11 mouse cellular contexts compared by ENCODE assay signal in genomic region chr8:48776081-48776480, GRCm38 (mm10).
DNase-seq lines count a peak whose midpoint lies in the region; ATAC-seq and TF ChIP-seq lines count a peak whose summit lies in the region.
"Had no signal": no experiment of that assay in that cellular context is flagged by ENCODE, and none has a peak within 500 bp of the region (broad histone marks: within the 10 kb centered on the region; RNA-seq: fewer than 3 reads in every experiment).

No protein-coding gene starts in this region.

- DNase-seq in kidney, postnatal 0 days (ENCODE audit: low spot score), result no peak
- no peak for DNase-seq in kidney, postnatal 10 days
- no peak for DNase-seq in hindbrain, embryonic 14.5 days (ENCODE audit: low spot score)
- no peak for DNase-seq in testis, postnatal 10 days (ENCODE audit: low spot score)
- DNase-seq in Muller cell, postnatal 12 days (ENCODE audit: inconsistent ontology term), result no peak
- no peak for DNase-seq in thymus, adult 2 months
- DNase-seq: left cerebral cortex, postnatal 4 days; thymus, postnatal 36 days had no signal

- no peak for ATAC-seq in kidney, postnatal 0 days (replicated peaks; ENCODE audit: low FRiP score, low read depth)
- ATAC-seq in embryonic facial prominence, embryonic 13.5 days (ENCODE audit: insufficient number of reproducible peaks, insufficient read depth, low FRiP score, low TSS enrichment, low read depth), result 0 out of 2 replicates have a peak, but pooled peaks have one; percentile 62
- ATAC-seq in hindbrain, embryonic 14.5 days (ENCODE audit: low FRiP score), result 0 out of 2 replicates have a peak, but pooled peaks have one; percentile 53
- ATAC-seq in neural tube, embryonic 14.5 days (ENCODE audit: low read depth), result peak; percentile 59; the same call in 1 of the 2 replicates
- ATAC-seq: intestine, postnatal 0 days had no signal

- H3K4me2 ChIP-seq in kidney, postnatal 0 days (ENCODE audit: low read length), result peak overlapping the region; percentile 16
- peak overlapping the region; percentile 47 for H3K4me2 ChIP-seq in embryonic facial prominence, embryonic 13.5 days
- peak overlapping the region; percentile 33 for H3K4me2 ChIP-seq in hindbrain, embryonic 14.5 days (replicated peaks)
- no peak overlapping the region for H3K4me2 ChIP-seq in neural tube, embryonic 14.5 days (ENCODE audit: low read depth, low read length)

- 66% methylated on average over 9 of the region's 9 CpGs for WGBS in kidney, postnatal 0 days
- WGBS in embryonic facial prominence, embryonic 13.5 days, result 31% methylated on average over 9 of the region's 9 CpGs
- WGBS in hindbrain, embryonic 14.5 days, result 41% methylated on average over 9 of the region's 9 CpGs
- 44% methylated on average over 9 of the region's 9 CpGs for WGBS in neural tube, embryonic 14.5 days
- WGBS in thymus, adult 2 months, result 72% methylated on average over 9 of the region's 9 CpGs

- H3K27ac ChIP-seq in kidney, postnatal 0 days, result no peak overlapping the region
- no peak overlapping the region for H3K27ac ChIP-seq in embryonic facial prominence, embryonic 13.5 days
- H3K27ac ChIP-seq in hindbrain, embryonic 14.5 days, result no peak overlapping the region
- H3K27ac ChIP-seq in neural tube, embryonic 14.5 days (ENCODE audit: low read depth, low read length), result no peak overlapping the region
- H3K27ac ChIP-seq in thymus, adult 2 months (ENCODE audit: control insufficient read depth, insufficient read depth, low read length), result no peak overlapping the region

- no peak overlapping the region for H3K9ac ChIP-seq in kidney, postnatal 0 days (ENCODE audit: low read depth, low read length)
- H3K9ac ChIP-seq in embryonic facial prominence, embryonic 13.5 days, result no peak overlapping the region
- no peak overlapping the region for H3K9ac ChIP-seq in hindbrain, embryonic 14.5 days
- no peak overlapping the region for H3K9ac ChIP-seq in neural tube, embryonic 14.5 days (replicated peaks; ENCODE audit: low read depth, low read length)

- H3K9me3 ChIP-seq in kidney, postnatal 0 days (replicated peaks; ENCODE audit: low read length), result no peaks in the 10 kb centered on the region
- H3K9me3 ChIP-seq in embryonic facial prominence, embryonic 13.5 days, result no peaks in the 10 kb centered on the region
- no peaks in the 10 kb centered on the region for H3K9me3 ChIP-seq in hindbrain, embryonic 14.5 days (ENCODE audit: control insufficient read depth, low read length)
- H3K9me3 ChIP-seq in neural tube, embryonic 14.5 days (ENCODE audit: control insufficient read depth, low read length), result no peaks in the 10 kb centered on the region

- H3K36me3 ChIP-seq in kidney, postnatal 0 days (ENCODE audit: insufficient read depth, low read length), result no peaks in the 10 kb centered on the region
- no peaks in the 10 kb centered on the region for H3K36me3 ChIP-seq in embryonic facial prominence, embryonic 13.5 days
- H3K36me3 ChIP-seq in hindbrain, embryonic 14.5 days (replicated peaks; ENCODE audit: control insufficient read depth, insufficient read depth), result no peaks in the 10 kb centered on the region
- no peaks in the 10 kb centered on the region for H3K36me3 ChIP-seq in neural tube, embryonic 14.5 days (ENCODE audit: control insufficient read depth, insufficient read depth, low read length)
- no peaks in the 10 kb centered on the region for H3K36me3 ChIP-seq in thymus, adult 2 months (ENCODE audit: control insufficient read depth, insufficient read depth, low read length)

- no peak for TF ChIP-seq POLR2A in thymus, adult 2 months (IDR thresholded peaks at IDR 0.05; ENCODE audit: control insufficient read depth, extremely low read depth, insufficient read depth, low read length, poor library complexity)

- H3K4me3 ChIP-seq in kidney, postnatal 0 days (replicated peaks; ENCODE audit: low read depth, low read length), result no peak overlapping the region
- H3K4me3 ChIP-seq in embryonic facial prominence, embryonic 13.5 days, result peak overlapping the region; percentile 20; the same call in 1 of the 2 replicates
- H3K4me3 ChIP-seq in hindbrain, embryonic 14.5 days (replicated peaks; ENCODE audit: low read length), result no peak overlapping the region
- H3K4me3 ChIP-seq in neural tube, embryonic 14.5 days (ENCODE audit: low read depth, low read length), result no peak overlapping the region
- H3K4me3 ChIP-seq in thymus, adult 2 months (ENCODE audit: control insufficient read depth, insufficient read depth, low read length), result no peak overlapping the region

- no peak for TF ChIP-seq CTCF in kidney, postnatal 0 days (IDR thresholded peaks at IDR 0.05; ENCODE audit: low read depth)
- no peak for TF ChIP-seq CTCF in thymus, adult 2 months (IDR thresholded peaks at IDR 0.05; ENCODE audit: borderline replicate concordance, control insufficient read depth, extremely low read depth, insufficient read depth, low read length, poor library complexity)

- no peaks in the 10 kb centered on the region for H3K4me1 ChIP-seq in kidney, postnatal 0 days (replicated peaks; ENCODE audit: insufficient read depth, low read length)
- H3K4me1 ChIP-seq in embryonic facial prominence, embryonic 13.5 days, result peaks cover 12% of the 10 kb centered on the region
- peaks cover 5% of the 10 kb centered on the region for H3K4me1 ChIP-seq in hindbrain, embryonic 14.5 days (replicated peaks; ENCODE audit: control insufficient read depth, insufficient read depth, low read length)
- H3K4me1 ChIP-seq in neural tube, embryonic 14.5 days (ENCODE audit: control insufficient read depth, insufficient read depth, low read length), result peaks cover under 1% of the 10 kb centered on the region; the same call in 1 of the 2 replicates
- no peaks in the 10 kb centered on the region for H3K4me1 ChIP-seq in thymus, adult 2 months (replicated peaks; ENCODE audit: control insufficient read depth, insufficient read depth, low read length)

- no peaks in the 10 kb centered on the region for H3K27me3 ChIP-seq in kidney, postnatal 0 days (ENCODE audit: insufficient read depth, low read length)
- no peaks in the 10 kb centered on the region for H3K27me3 ChIP-seq in embryonic facial prominence, embryonic 13.5 days
- H3K27me3 ChIP-seq in hindbrain, embryonic 14.5 days (ENCODE audit: control insufficient read depth, insufficient read depth, low read length), result no peaks in the 10 kb centered on the region
- no peaks in the 10 kb centered on the region for H3K27me3 ChIP-seq in neural tube, embryonic 14.5 days (ENCODE audit: control insufficient read depth, insufficient read depth, low read length)
- H3K27me3 ChIP-seq in thymus, adult 2 months (ENCODE audit: control insufficient read depth, insufficient read depth, low read length), result no peaks in the 10 kb centered on the region
